Mouse (Mus musculus) lung, embryonic 16.5 days (tissue): ENCODE data around the gene Ankrd34a. TPM values are rescaled to one million over a fixed set of nuclear protein-coding genes. Genes with fewer than 3 reads are reported as not detected.

Experiments
- ATAC-seq: fragments of 200-750 bp; cut with Nextera tagmentation; 2 replicates; pipeline ENCODE4 v1.8.0; 2017; ENCODE audit warnings: low read depth, mild to moderate bottlenecking, moderate library complexity
- H3K27ac ChIP-seq: fragments of 300-500 bp; sonication (generic); 2 replicates; pipeline ENCODE4 v1.5.1; 2014; ENCODE audit warnings: mild to moderate bottlenecking, control low read depth, low read length
- H3K27me3 ChIP-seq: fragments of 300-500 bp; sonication (generic); 2 replicates; pipeline ENCODE4 v1.6.1; 2014; ENCODE audit warnings: low read depth, low read length, mixed read lengths; ENCODE audit not compliant: control insufficient read depth, insufficient read depth
- H3K36me3 ChIP-seq: fragments of 300-500 bp; sonication (generic); 2 replicates; pipeline ENCODE4 v1.6.1; 2014; ENCODE audit warnings: low read length; ENCODE audit not compliant: control insufficient read depth, insufficient read depth
- H3K4me1 ChIP-seq: fragments of 300-500 bp; sonication (generic); replicated peaks from 2 replicates; pipeline ENCODE4 v1.6.1; 2014; ENCODE audit warnings: low read length, mixed read lengths; ENCODE audit not compliant: control insufficient read depth, insufficient read depth
- H3K4me2 ChIP-seq: fragments of 300-500 bp; sonication (generic); 2 replicates; pipeline ENCODE4 v1.6.1; 2014; ENCODE audit warnings: low read depth, low read length, control low read depth
- H3K4me3 ChIP-seq: fragments of 300-500 bp; sonication (generic); 2 replicates; pipeline ENCODE4 v1.5.1; 2014; ENCODE audit warnings: mild to moderate bottlenecking, low read length, control low read depth
- H3K9ac ChIP-seq: fragments of 300-500 bp; sonication (generic); 2 replicates; pipeline ENCODE4 v1.6.1; 2014; ENCODE audit warnings: low read length, control low read depth
- H3K9me3 ChIP-seq: fragments of 300-500 bp; sonication (generic); 2 replicates; pipeline ENCODE4 v1.6.1; 2016; ENCODE audit warnings: low read length; ENCODE audit not compliant: control insufficient read depth
- WGBS: fragments of 180-500 bp; shearing (Covaris S2); extraction: QIAGEN DNeasy Blood & Tissue Kit; methylation state at CpG from one replicate; pipeline ENCODE4 v1.1.7; 2014; 5-methylcytosine and 5-hydroxymethylcytosine counted together
- polyA plus RNA-seq: library from polyadenylated mRNA; unstranded; fragments of >200 nt; fragmentation: Nextera tagmentation; extraction: Ambion mirVana; gene quantifications from 2 replicates; pipeline ENCODE4 v1.2.1, GENCODE M21; 2015

Gene Ankrd34a
- polyA plus RNA-seq, 1 experiment from 2014 or later: 1.6 TPM

GRCm38 (mm10) chr3:96560881-96561668 is 35.4 kb upstream of the Ankrd34a start:
- 74% methylated on average over 9 of the region's 9 CpGs for WGBS
- Histone ChIP-seq H3K27me3 (no peaks in the 10 kb centered on the region), H3K4me3 (peak overlapping the region; percentile 88), H3K9ac (peak overlapping the region; percentile 90), H3K4me2 (peak overlapping the region; percentile 66), H3K27ac (peak overlapping the region; percentile 68), H3K4me1 (peaks cover 36% of the 10 kb centered on the region), H3K9me3 (no peaks in the 10 kb centered on the region), H3K36me3 (peaks cover 19% of the 10 kb centered on the region; the same call in 1 of the 2 replicates)
- ATAC-seq: no peak

GRCm38 (mm10) chr3:96561946-96562681 is 34.3 kb upstream of the Ankrd34a start:
- ATAC-seq: no peak
- WGBS: 32% methylated on average over 10 of the region's 10 CpGs
- H3K4me3 ChIP-seq: peak overlapping the region; percentile 5; the same call in 1 of the 2 replicates
- H3K36me3 ChIP-seq: peaks cover 19% of the 10 kb centered on the region; the same call in 1 of the 2 replicates
- peak overlapping the region; percentile 1; the same call in 1 of the 2 replicates for H3K9ac ChIP-seq
- no peaks in the 10 kb centered on the region for H3K27me3 ChIP-seq
- peak overlapping the region; percentile 66 for H3K4me2 ChIP-seq
- peaks cover 34% of the 10 kb centered on the region for H3K4me1 ChIP-seq
- peak overlapping the region; percentile 42 for H3K27ac ChIP-seq
- H3K9me3 ChIP-seq: no peaks in the 10 kb centered on the region

DNA sequence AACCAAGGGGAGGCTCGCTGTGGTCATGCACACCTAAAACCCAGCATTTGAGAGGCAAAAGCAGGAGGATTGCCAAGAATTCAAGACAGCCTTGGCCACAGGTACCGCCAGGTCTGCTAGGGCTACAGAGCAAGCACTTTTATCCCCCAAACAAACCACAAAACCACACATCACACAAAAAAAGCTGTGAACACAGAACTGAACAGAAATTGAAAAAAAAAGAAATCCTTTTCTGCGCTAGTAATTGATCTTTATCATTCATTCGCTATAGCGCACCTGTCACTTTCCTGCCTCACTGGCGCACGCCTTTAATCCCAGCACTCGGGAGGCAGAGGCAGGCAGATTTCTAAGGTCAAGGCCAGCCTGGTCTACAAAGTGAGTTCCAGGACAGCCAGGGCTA is 33.2 kb upstream of the Ankrd34a start:
- Histone ChIP-seq H3K9ac (no peak overlapping the region), H3K36me3 (peaks cover 19% of the 10 kb centered on the region; the same call in 1 of the 2 replicates), H3K4me1 (peaks cover 34% of the 10 kb centered on the region), H3K4me3 (no peak overlapping the region), H3K27ac (peak overlapping the region; percentile 96), H3K9me3 (no peaks in the 10 kb centered on the region), H3K4me2 (no peak overlapping the region), H3K27me3 (no peaks in the 10 kb centered on the region)
- no peak for ATAC-seq
- WGBS: 86% methylated on average over 8 of the region's 8 CpGs

- Histone ChIP-seq H3K9ac (peak overlapping the region; percentile 40; the same call in 1 of the 2 replicates), H3K27ac (peak overlapping the region; percentile 96), H3K4me1 (peaks cover 34% of the 10 kb centered on the region), H3K36me3 (peaks cover 19% of the 10 kb centered on the region; the same call in 1 of the 2 replicates), H3K4me3 (no peak overlapping the region), H3K9me3 (no peaks in the 10 kb centered on the region), H3K27me3 (no peaks in the 10 kb centered on the region), H3K4me2 (peak overlapping the region; percentile 34)
- peak; percentile 78 for ATAC-seq
- WGBS: 27% methylated on average over 10 of the region's 10 CpGs
Observed at GRCm38 (mm10) chr3:96563911-96564632, 32.4 kb upstream of the Ankrd34a start.

- Histone ChIP-seq H3K4me2 (peak overlapping the region; percentile 34), H3K4me3 (no peak overlapping the region), H3K9me3 (no peaks in the 10 kb centered on the region), H3K27me3 (no peaks in the 10 kb centered on the region), H3K27ac (peak overlapping the region; percentile 96), H3K4me1 (peaks cover 31% of the 10 kb centered on the region), H3K9ac (peak overlapping the region; percentile 40; the same call in 1 of the 2 replicates), H3K36me3 (peaks cover 18% of the 10 kb centered on the region; the same call in 1 of the 2 replicates)
- 34% methylated on average over 7 of the region's 7 CpGs for WGBS
- ATAC-seq: peak; percentile 62
Observed at GRCm38 (mm10) chr3:96564633-96565032, 31.8 kb upstream of the Ankrd34a start.

DNA sequence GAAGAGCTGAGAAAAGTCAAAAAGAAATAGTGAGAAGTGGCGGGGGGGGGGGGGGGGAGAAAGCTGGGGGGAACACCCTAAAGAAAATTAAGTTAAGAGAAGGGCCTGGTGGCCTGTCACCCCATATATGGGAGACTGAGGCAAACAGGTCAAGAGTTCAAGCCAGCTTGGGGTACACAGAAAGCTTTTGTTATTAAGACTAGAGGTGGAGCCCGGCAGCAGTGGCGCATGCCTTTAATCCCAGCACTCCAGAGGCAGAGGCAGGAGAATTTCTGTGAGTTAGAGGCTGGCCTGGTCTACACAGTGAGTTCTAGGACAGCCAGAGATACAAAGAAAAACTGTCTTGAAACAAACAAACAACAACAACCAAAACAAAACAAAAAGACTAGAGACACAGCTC is 31.3 kb upstream of the Ankrd34a start:
- Histone ChIP-seq H3K27ac (peak overlapping the region; percentile 96), H3K27me3 (no peaks in the 10 kb centered on the region), H3K9ac (no peak overlapping the region), H3K9me3 (no peaks in the 10 kb centered on the region), H3K4me2 (peak overlapping the region; percentile 16; the same call in 1 of the 2 replicates), H3K4me3 (no peak overlapping the region), H3K4me1 (peaks cover 27% of the 10 kb centered on the region), H3K36me3 (peaks cover 14% of the 10 kb centered on the region; the same call in 1 of the 2 replicates)
- 69% methylated on average over 3 of the region's 3 CpGs for WGBS
- ATAC-seq: no peak

DNA sequence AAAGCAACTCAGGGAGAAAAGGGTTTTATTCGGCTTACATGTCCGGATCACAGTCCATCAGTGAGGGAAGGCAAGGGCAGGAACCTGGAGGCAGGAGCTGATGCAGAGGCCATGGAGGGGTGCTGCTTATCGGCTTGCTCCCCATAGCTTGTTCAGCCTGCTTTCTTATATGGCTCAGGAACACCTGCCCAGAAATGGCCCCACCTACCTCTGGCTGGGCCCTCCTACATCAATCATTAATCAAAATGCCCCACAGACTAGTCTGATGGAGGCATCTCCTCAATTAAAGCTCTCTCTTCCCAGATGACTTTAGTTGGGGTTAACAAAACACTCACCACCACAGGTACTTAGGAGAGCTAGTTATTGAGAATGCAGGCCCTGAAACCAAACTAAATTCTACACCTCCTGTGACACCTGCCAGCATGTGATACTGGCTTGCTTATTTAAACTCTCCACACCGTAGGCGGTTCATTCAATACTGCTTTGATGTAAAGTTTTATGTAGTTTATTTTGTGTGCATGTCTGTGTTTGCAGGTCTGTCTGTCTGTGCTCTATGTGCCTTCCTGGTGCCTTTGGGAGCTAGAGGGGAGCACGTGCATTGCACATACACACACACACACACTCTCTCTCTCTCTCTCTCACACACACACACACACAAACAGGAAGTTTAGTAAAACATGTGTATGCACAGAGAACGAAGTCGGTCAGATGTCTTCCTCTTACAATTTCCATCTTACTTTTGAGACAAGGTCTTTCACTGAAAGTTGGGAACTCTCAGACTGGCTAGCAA is 29.6 kb upstream of the Ankrd34a start:
- H3K9me3 ChIP-seq: no peaks in the 10 kb centered on the region
- peaks cover 16% of the 10 kb centered on the region for H3K4me1 ChIP-seq
- H3K36me3 ChIP-seq: no peaks in the 10 kb centered on the region
- H3K4me2 ChIP-seq: no peak overlapping the region
- H3K9ac ChIP-seq: no peak overlapping the region
- no peaks in the 10 kb centered on the region for H3K27me3 ChIP-seq
- 64% methylated on average over 8 of the region's 8 CpGs for WGBS
- no peak for ATAC-seq
- H3K27ac ChIP-seq: no peak overlapping the region; the same call in 1 of the 2 replicates
- no peak overlapping the region for H3K4me3 ChIP-seq

GRCm38 (mm10) chr3:96568605-96569004 is 27.8 kb upstream of the Ankrd34a start:
- no peaks in the 10 kb centered on the region for H3K9me3 ChIP-seq
- no peaks in the 10 kb centered on the region for H3K36me3 ChIP-seq

More at GRCm38 (mm10) chr3:96568605-96569004, 27.8 kb upstream of the Ankrd34a start:
- H3K27me3 ChIP-seq: no peaks in the 10 kb centered on the region
- H3K9ac ChIP-seq: no peak overlapping the region
- no peak overlapping the region for H3K4me3 ChIP-seq
- no peak overlapping the region for H3K4me2 ChIP-seq
- WGBS: 66% methylated on average over 8 of the region's 8 CpGs
- H3K27ac ChIP-seq: peak overlapping the region; percentile 60; the same call in 1 of the 2 replicates
- H3K4me1 ChIP-seq: peaks cover 17% of the 10 kb centered on the region
- no peak for ATAC-seq
